9 mouse cellular contexts compared by ENCODE assay signal in genomic region chr11:118193390-118194147, GRCm38 (mm10). TPM values are rescaled to one million over a fixed set of nuclear protein-coding genes. Genes with fewer than 3 reads are reported as not detected.
DNase-seq lines count a peak whose midpoint lies in the region; ATAC-seq and TF ChIP-seq lines count a peak whose summit lies in the region.
"Had no signal": no experiment of that assay in that cellular context is flagged by ENCODE, and none has a peak within 500 bp of the region (broad histone marks: within the 10 kb centered on the region; RNA-seq: fewer than 3 reads in every experiment).

No protein-coding gene starts in this region.

- peaks cover 5% of the 10 kb centered on the region for H3K36me3 ChIP-seq in C2C12 (ENCODE audit: control insufficient read depth, insufficient read depth)
- H3K36me3 ChIP-seq in liver, postnatal 0 days (replicated peaks; ENCODE audit: insufficient read depth, low read length), result peaks cover 14% of the 10 kb centered on the region

- no peaks in the 10 kb centered on the region for H3K27me3 ChIP-seq in C2C12 (ENCODE audit: control insufficient read depth, insufficient read depth, insufficient read length)
- no peaks in the 10 kb centered on the region for H3K27me3 ChIP-seq in liver, postnatal 0 days (ENCODE audit: insufficient read depth, low read length)

- H3K4me3 ChIP-seq in C2C12 (ENCODE audit: insufficient read depth, poor library complexity, severe bottlenecking), result no peak overlapping the region
- no peak overlapping the region for H3K4me3 ChIP-seq in liver, postnatal 0 days (ENCODE audit: low read depth, low read length)
- H3K4me3 ChIP-seq: erythroblast, embryonic 14.5 days had no signal

- no peak for TF ChIP-seq EP300 in liver, postnatal 0 days (IDR thresholded peaks at IDR 0.05; ENCODE audit: low read depth)

- peak overlapping the region; percentile 14 for H3ac ChIP-seq in C2C12 (ENCODE audit: control insufficient read depth, insufficient read length, low read depth)

- H3K9me3 ChIP-seq in liver, postnatal 0 days (ENCODE audit: low read length), result no peaks in the 10 kb centered on the region

- H3K27ac ChIP-seq in liver, postnatal 0 days (ENCODE audit: low read depth), result peak overlapping the region; percentile 35; the same call in 1 of the 2 replicates

- no peak for TF ChIP-seq CTCF in C2C12 (IDR thresholded peaks at IDR 0.05; ENCODE audit: control insufficient read depth, insufficient read depth, insufficient read length)
- 0 out of 2 replicates have a peak, but pooled peaks have one; percentile 8 for TF ChIP-seq CTCF in liver, postnatal 0 days (IDR thresholded peaks at IDR 0.05; ENCODE audit: low read depth)

- H3K9ac ChIP-seq in liver, postnatal 0 days (replicated peaks), result no peak overlapping the region

- H3K79me3 ChIP-seq in C2C12 (ENCODE audit: low read depth), result no peaks in the 10 kb centered on the region

- DNase-seq in adrenal gland, adult (ENCODE audit: inconsistent age in 2 of 2, low spot score in 1 of 2), result peak; percentile 82 to 89
- no peak for DNase-seq in adrenal gland, postnatal 4 days (ENCODE audit: low spot score in 2 of 2)
- peak; percentile 76 to 82 for DNase-seq in cerebellum, postnatal 14 days
- peak; percentile 85 to 87 for DNase-seq in heart, postnatal 14 days
- peak; percentile 44 for DNase-seq in liver, postnatal 0 days
- no peak for DNase-seq in embryo, embryonic 9.5 days (ENCODE audit: extremely low spot score)
- no peak for DNase-seq in layer of hippocampus, adult 9-10 months (ENCODE audit: low spot score)

- H3K4me2 ChIP-seq in liver, postnatal 0 days (ENCODE audit: low read depth, low read length), result no peak overlapping the region

- intact Hi-C loops in heart, postnatal 14 days (cut with DNase I), result no loop called here

- no peak for ATAC-seq in liver, postnatal 0 days

- H3K79me2 ChIP-seq in C2C12 (ENCODE audit: control insufficient read depth, insufficient read depth), result peaks cover 15% of the 10 kb centered on the region

- peaks cover 37% of the 10 kb centered on the region for H3K4me1 ChIP-seq in liver, postnatal 0 days (ENCODE audit: insufficient read depth)

- WGBS in liver, postnatal 0 days (ENCODE audit: insufficient replicate concordance), result 67% methylated on average over 14 of the region's 14 CpGs

TF ChIP-seq in C2C12, 6 proteins besides CTCF, POLR2A, EP300 and RAD21:
- no peak for TF ChIP-seq USF1 (IDR thresholded peaks at IDR 0.05; ENCODE audit: low read depth)
- peak; percentile 42 for TF ChIP-seq MAX (IDR thresholded peaks at IDR 0.05)

RNA-seq across cellular contexts. Expression of gene Cyth1, which starts 54.8 kb away (rescaled TPM):
- total RNA-seq in adrenal gland, postnatal 4 days (2021), result 10 to 100 TPM; 30.3 to 31.5 TPM
- 7.9 TPM for polyA plus RNA-seq in C2C12 (2012; fragmentation: generic; extraction: Trizol)
- 10 to 100 TPM; 56.4 to 60.9 TPM for total RNA-seq in heart, postnatal 14 days (2021)
- 7.0 and 7.9 TPM in 2 replicates for polyA plus RNA-seq in liver, postnatal 0 days (2015; fragmentation: Nextera tagmentation; extraction: Ambion mirVana)

Comparison
In these comparisons a context has a peak if more than half of its experiments do, and no peak if none do; other contexts are left out.
1. DNase-seq: peak in adrenal gland, adult (2 of 2), cerebellum, postnatal 14 days (2 of 2), heart, postnatal 14 days (2 of 2) and liver, postnatal 0 days (single experiment); none in adrenal gland, postnatal 4 days (0 of 2), embryo, embryonic 9.5 days (single experiment) and layer of hippocampus, adult 9-10 months (single experiment).